Mouse (Mus musculus): Measurements from ENCODE around the gene Fam126b. TPM values are rescaled to one million over a fixed set of nuclear protein-coding genes. Genes with fewer than 3 reads are reported as not detected.

Gene Fam126b
- polyA plus RNA-seq, 1 experiment from 2014 or later = 6.4 TPM

- WGBS = 20% methylated on average over 9 of the region's 9 CpGs
- Histone ChIP-seq H3K9ac (ENCODE audit: low read length) (peak overlapping the region; percentile 88), H3K36me3 (ENCODE audit: control insufficient read depth, insufficient read depth, low read length) (peaks cover 20% of the 10 kb centered on the region), H3K4me3 (ENCODE audit: control insufficient read depth in 1 of 2, insufficient read depth in 1 of 2, low read depth in 1 of 2, low read length in 2 of 2) (peak overlapping the region; percentile 83 to 90), H3K4me1 (ENCODE audit: control insufficient read depth in 2 of 2, insufficient read depth in 2 of 2, low read length in 2 of 2) (peaks cover 3 to 14% of the 10 kb centered on the region in 2 experiments), H3K27me3 (ENCODE audit: control insufficient read depth, insufficient read depth, low read length) (no peaks in the 10 kb centered on the region), H3K4me2 (ENCODE audit: low read length) (peak overlapping the region; percentile 93), H3K27ac (replicated peaks in 1 of 2; ENCODE audit: control insufficient read depth in 1 of 2, insufficient read depth in 1 of 2, low read depth in 2 of 2, low read length in 2 of 2) (peak overlapping the region; percentile 70 to 78; a peak in 1 of 4 replicates), H3K9me3 (ENCODE audit: control insufficient read depth, low read length) (peaks cover 32% of the 10 kb centered on the region)
- ATAC-seq (ENCODE audit: insufficient number of reproducible peaks, insufficient read depth, low FRiP score, low read depth) = no peak
Observed at GRCm38 (mm10) chr1:58503793-58504370, 82.2 kb downstream of the Fam126b start.

GRCm38 (mm10) chr1:58503134-58503533, 83.0 kb downstream of the Fam126b start:
- no peaks in the 10 kb centered on the region for H3K27me3 ChIP-seq (ENCODE audit: control insufficient read depth, insufficient read depth, low read length)
- ATAC-seq (ENCODE audit: insufficient number of reproducible peaks, insufficient read depth, low FRiP score, low read depth) = no peak
- H3K4me1 ChIP-seq (ENCODE audit: control insufficient read depth in 2 of 2, insufficient read depth in 2 of 2, low read length in 2 of 2) = peaks cover 3 to 14% of the 10 kb centered on the region in 2 experiments
- H3K36me3 ChIP-seq (ENCODE audit: control insufficient read depth, insufficient read depth, low read length) = peaks cover 27% of the 10 kb centered on the region
- peak overlapping the region; percentile 93; the same call in 1 of the 2 replicates for H3K4me2 ChIP-seq (ENCODE audit: low read length)
- H3K9me3 ChIP-seq (ENCODE audit: control insufficient read depth, low read length) = peaks cover 25% of the 10 kb centered on the region
- H3K9ac ChIP-seq (ENCODE audit: low read length) = no peak overlapping the region
- H3K4me3 ChIP-seq (ENCODE audit: control insufficient read depth in 1 of 2, insufficient read depth in 1 of 2, low read depth in 1 of 2, low read length in 2 of 2) = no peak overlapping the region
- H3K27ac ChIP-seq (replicated peaks in 1 of 2; ENCODE audit: control insufficient read depth in 1 of 2, insufficient read depth in 1 of 2, low read depth in 2 of 2, low read length in 2 of 2) = no peak overlapping the region

- ATAC-seq (ENCODE audit: insufficient number of reproducible peaks, insufficient read depth, low FRiP score, low read depth) = no peak
- peaks cover under 1 to 9% of the 10 kb centered on the region in 2 experiments; a peak in 3 of 4 replicates for H3K4me1 ChIP-seq (ENCODE audit: control insufficient read depth in 2 of 2, insufficient read depth in 2 of 2, low read length in 2 of 2)
- H3K36me3 ChIP-seq (ENCODE audit: control insufficient read depth, insufficient read depth, low read length) = peaks cover 66% of the 10 kb centered on the region
- H3K4me3 ChIP-seq (ENCODE audit: control insufficient read depth in 1 of 2, insufficient read depth in 1 of 2, low read depth in 1 of 2, low read length in 2 of 2) = no peak overlapping the region
- H3K4me2 ChIP-seq (ENCODE audit: low read length) = no peak overlapping the region
- H3K27me3 ChIP-seq (ENCODE audit: control insufficient read depth, insufficient read depth, low read length) = no peaks in the 10 kb centered on the region
- H3K9ac ChIP-seq (ENCODE audit: low read length) = no peak overlapping the region
- no peak overlapping the region for H3K27ac ChIP-seq (replicated peaks in 1 of 2; ENCODE audit: control insufficient read depth in 1 of 2, insufficient read depth in 1 of 2, low read depth in 2 of 2, low read length in 2 of 2)
- H3K9me3 ChIP-seq (ENCODE audit: control insufficient read depth, low read length) = no peaks in the 10 kb centered on the region
- 95% methylated on average over 1 of the region's 1 CpGs for WGBS
Observed at GRCm38 (mm10) chr1:58498758-58499157, 87.4 kb downstream of the Fam126b start.

DNA sequence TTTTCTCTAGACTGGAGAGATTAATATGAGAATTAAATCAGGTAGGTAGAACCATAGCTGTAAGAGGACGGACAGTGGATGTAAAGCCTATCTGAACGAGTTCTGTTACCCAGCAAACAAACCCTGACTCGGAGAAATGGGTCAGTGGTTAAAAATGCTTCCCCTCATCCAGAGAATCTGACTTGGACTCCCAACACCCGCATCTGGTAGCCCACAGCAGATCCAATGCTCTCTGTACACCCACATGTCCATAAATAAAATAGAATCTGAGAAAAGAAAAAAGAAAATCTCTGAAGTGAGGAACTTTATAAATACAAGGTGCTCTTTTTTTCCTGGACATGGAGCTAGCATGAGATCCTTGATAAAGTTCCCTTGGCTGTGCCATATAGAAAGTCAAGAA, 88.4 kb downstream of the Fam126b start:
- H3K4me2 ChIP-seq (ENCODE audit: low read length) = no peak overlapping the region
- no peak overlapping the region for H3K27ac ChIP-seq (replicated peaks in 1 of 2; ENCODE audit: control insufficient read depth in 1 of 2, insufficient read depth in 1 of 2, low read depth in 2 of 2, low read length in 2 of 2)
- H3K9ac ChIP-seq (ENCODE audit: low read length) = no peak overlapping the region
- ATAC-seq (ENCODE audit: insufficient number of reproducible peaks, insufficient read depth, low FRiP score, low read depth) = no peak
- H3K27me3 ChIP-seq (ENCODE audit: control insufficient read depth, insufficient read depth, low read length) = no peaks in the 10 kb centered on the region
- H3K36me3 ChIP-seq (ENCODE audit: control insufficient read depth, insufficient read depth, low read length) = peaks cover 73% of the 10 kb centered on the region
- WGBS = 92% methylated on average over 4 of the region's 4 CpGs
- H3K4me1 ChIP-seq (ENCODE audit: control insufficient read depth in 2 of 2, insufficient read depth in 2 of 2, low read length in 2 of 2) = no peaks in the 10 kb centered on the region
- H3K9me3 ChIP-seq (ENCODE audit: control insufficient read depth, low read length) = no peaks in the 10 kb centered on the region
- no peak overlapping the region for H3K4me3 ChIP-seq (ENCODE audit: control insufficient read depth in 1 of 2, insufficient read depth in 1 of 2, low read depth in 1 of 2, low read length in 2 of 2)

GRCm38 (mm10) chr1:58495603-58496002, 90.5 kb downstream of the Fam126b start:
- no peaks in the 10 kb centered on the region for H3K27me3 ChIP-seq (ENCODE audit: control insufficient read depth, insufficient read depth, low read length)
- H3K27ac ChIP-seq (replicated peaks in 1 of 2; ENCODE audit: control insufficient read depth in 1 of 2, insufficient read depth in 1 of 2, low read depth in 2 of 2, low read length in 2 of 2) = no peak overlapping the region
- no peaks in the 10 kb centered on the region for H3K9me3 ChIP-seq (ENCODE audit: control insufficient read depth, low read length)
- 97% methylated on average over 6 of the region's 6 CpGs for WGBS
- H3K9ac ChIP-seq (ENCODE audit: low read length) = no peak overlapping the region
- no peak overlapping the region for H3K4me3 ChIP-seq (ENCODE audit: control insufficient read depth in 1 of 2, insufficient read depth in 1 of 2, low read depth in 1 of 2, low read length in 2 of 2)
- no peak overlapping the region for H3K4me2 ChIP-seq (ENCODE audit: low read length)
- H3K4me1 ChIP-seq (ENCODE audit: control insufficient read depth in 2 of 2, insufficient read depth in 2 of 2, low read length in 2 of 2) = no peaks in the 10 kb centered on the region
- H3K36me3 ChIP-seq (ENCODE audit: control insufficient read depth, insufficient read depth, low read length) = peaks cover 89% of the 10 kb centered on the region
- ATAC-seq (ENCODE audit: insufficient number of reproducible peaks, insufficient read depth, low FRiP score, low read depth) = no peak

DNA sequence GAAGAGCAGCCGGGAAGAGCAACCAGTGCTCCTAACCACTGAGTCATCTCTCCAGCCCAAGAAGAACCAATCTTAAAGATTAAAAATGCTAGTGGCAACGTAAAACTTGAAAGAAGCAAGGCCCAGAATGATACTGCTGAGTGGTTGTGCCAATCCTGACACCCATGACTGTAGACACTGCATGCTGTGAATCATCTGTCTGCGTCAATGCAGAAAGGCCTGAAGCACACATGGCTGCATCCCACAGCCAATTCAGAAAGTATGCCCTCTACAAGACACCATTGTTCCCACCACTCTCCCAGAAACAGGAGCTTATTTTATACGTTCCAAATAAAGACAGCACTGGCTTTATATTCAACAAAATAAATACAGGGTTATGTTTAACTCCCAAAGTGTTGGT, 103.5 kb downstream of the Fam126b start:
- H3K27me3 ChIP-seq (ENCODE audit: control insufficient read depth, insufficient read depth, low read length) = no peaks in the 10 kb centered on the region
- no peak overlapping the region for H3K27ac ChIP-seq (replicated peaks in 1 of 2; ENCODE audit: control insufficient read depth in 1 of 2, insufficient read depth in 1 of 2, low read depth in 2 of 2, low read length in 2 of 2)
- H3K4me1 ChIP-seq (ENCODE audit: control insufficient read depth in 2 of 2, insufficient read depth in 2 of 2, low read length in 2 of 2) = no peaks in the 10 kb centered on the region
- no peak overlapping the region for H3K9ac ChIP-seq (ENCODE audit: low read length)
- WGBS = 90% methylated on average over 4 of the region's 4 CpGs
- no peak overlapping the region for H3K4me2 ChIP-seq (ENCODE audit: low read length)
- ATAC-seq (ENCODE audit: insufficient number of reproducible peaks, insufficient read depth, low FRiP score, low read depth) = no peak
- peaks cover 80% of the 10 kb centered on the region for H3K36me3 ChIP-seq (ENCODE audit: control insufficient read depth, insufficient read depth, low read length)
- no peak overlapping the region for H3K4me3 ChIP-seq (ENCODE audit: control insufficient read depth in 1 of 2, insufficient read depth in 1 of 2, low read depth in 1 of 2, low read length in 2 of 2)
- no peaks in the 10 kb centered on the region for H3K9me3 ChIP-seq (ENCODE audit: control insufficient read depth, low read length)

DNA sequence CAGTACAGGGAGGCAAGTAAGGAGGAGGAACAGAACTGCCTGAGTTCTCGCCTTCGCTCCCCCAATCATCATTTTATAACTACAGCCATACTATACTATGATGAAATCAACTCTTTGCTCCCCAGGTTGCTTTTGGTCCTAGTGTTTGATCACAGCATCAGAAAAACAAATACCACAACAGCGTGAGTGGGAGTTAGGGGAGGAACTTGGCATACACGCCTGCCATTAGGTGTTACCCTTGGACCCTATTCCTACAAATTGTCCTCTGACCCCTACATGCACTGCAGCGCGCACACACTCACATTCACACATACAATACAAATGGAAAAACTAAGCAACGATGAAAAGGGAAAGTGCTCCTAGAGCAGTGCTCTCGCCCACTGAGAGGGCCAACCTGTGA, 110.5 kb downstream of the Fam126b start:
- no peak overlapping the region for H3K4me3 ChIP-seq (ENCODE audit: control insufficient read depth in 1 of 2, insufficient read depth in 1 of 2, low read depth in 1 of 2, low read length in 2 of 2)
- H3K27me3 ChIP-seq (ENCODE audit: control insufficient read depth, insufficient read depth, low read length) = no peaks in the 10 kb centered on the region
- no peak for ATAC-seq (ENCODE audit: insufficient number of reproducible peaks, insufficient read depth, low FRiP score, low read depth)
- no peak overlapping the region for H3K9ac ChIP-seq (ENCODE audit: low read length)
- WGBS = 97% methylated on average over 8 of the region's 8 CpGs
- H3K9me3 ChIP-seq (ENCODE audit: control insufficient read depth, low read length) = no peaks in the 10 kb centered on the region
- no peak overlapping the region for H3K4me2 ChIP-seq (ENCODE audit: low read length)
- no peak overlapping the region for H3K27ac ChIP-seq (replicated peaks in 1 of 2; ENCODE audit: control insufficient read depth in 1 of 2, insufficient read depth in 1 of 2, low read depth in 2 of 2, low read length in 2 of 2)
- H3K36me3 ChIP-seq (ENCODE audit: control insufficient read depth, insufficient read depth, low read length) = peaks cover 86% of the 10 kb centered on the region
- no peaks in the 10 kb centered on the region for H3K4me1 ChIP-seq (ENCODE audit: control insufficient read depth in 2 of 2, insufficient read depth in 2 of 2, low read length in 2 of 2)

All from heart, embryonic 14.5 days (tissue).